9 mouse cellular contexts compared by ENCODE assay signal in genomic region chr16:23990161-23990970, GRCm38 (mm10). TPM values are rescaled to one million over a fixed set of nuclear protein-coding genes. Genes with fewer than 3 reads are reported as not detected.
DNase-seq lines count a peak whose midpoint lies in the region; ATAC-seq lines count a peak whose summit lies in the region.
"Had no signal": no experiment of that assay in that cellular context is flagged by ENCODE, and none has a peak within 500 bp of the region (broad histone marks: within the 10 kb centered on the region; RNA-seq: fewer than 3 reads in every experiment).

No protein-coding gene starts in this region.

- peaks cover 29% of the 10 kb centered on the region for H3K4me1 ChIP-seq in limb, embryonic 15.5 days

- no peaks in the 10 kb centered on the region for H3K27me3 ChIP-seq in limb, embryonic 15.5 days

- DNase-seq in cerebellum, adult 9-10 months: peak; percentile 57
- no peak for DNase-seq in cerebellum, postnatal 4 days (ENCODE audit: low spot score in 2 of 2)
- peak; percentile 13 for DNase-seq in thymus, postnatal 4 days
- no peak for DNase-seq in thymus, postnatal 36 days
- no peak for DNase-seq in testis, postnatal 14 days (ENCODE audit: low spot score)

- H3K36me3 ChIP-seq in limb, embryonic 15.5 days: no peaks in the 10 kb centered on the region

- H3K9me3 ChIP-seq in limb, embryonic 15.5 days: no peaks in the 10 kb centered on the region

- ATAC-seq in limb, embryonic 15.5 days (ENCODE audit: insufficient number of reproducible peaks, low FRiP score, low TSS enrichment, low read depth): no peak
- ATAC-seq in frontal cortex, adult (ENCODE audit: low TSS enrichment): no peak
- no peak for ATAC-seq in granulocyte monocyte progenitor cell, adult 5-6 weeks (replicated peaks; ENCODE audit: poor library complexity, severe bottlenecking)

- H3K27ac ChIP-seq in limb, embryonic 15.5 days: peak overlapping the region; percentile 100; the same call in 1 of the 2 replicates

- no peak overlapping the region for H3K9ac ChIP-seq in limb, embryonic 15.5 days

- H3K4me3 ChIP-seq in limb, embryonic 15.5 days: peak overlapping the region; percentile 78

- 43% methylated on average over 11 of the region's 11 CpGs for WGBS in limb, embryonic 15.5 days

- H3K4me2 ChIP-seq in limb, embryonic 15.5 days: peak overlapping the region; percentile 77

RNA-seq across cellular contexts. Expression of gene Bcl6, which starts 1.7 kb away (rescaled TPM):
- polyA plus RNA-seq in limb, embryonic 15.5 days (2015; fragmentation: Nextera tagmentation; extraction: Ambion mirVana): 3.6 and 4.2 TPM in 2 replicates
- total RNA-seq in granulocyte monocyte progenitor cell, adult 5-6 weeks (2014; fragmentation: Nextera tagmentation): 4.4 and 5.7 TPM in 2 replicates
- total RNA-seq in granulocyte monocyte progenitor cell, adult 5-6 weeks (2017): 1.5 and 2.1 TPM in 2 replicates

RNA-seq across cellular contexts. Expression of gene Gm37419, which starts 2.1 kb away (rescaled TPM):
- not detected in 2 replicates for polyA plus RNA-seq in limb, embryonic 15.5 days (2015; fragmentation: Nextera tagmentation; extraction: Ambion mirVana)
- not detected in 2 replicates for total RNA-seq in granulocyte monocyte progenitor cell, adult 5-6 weeks (2014; fragmentation: Nextera tagmentation)
- total RNA-seq in granulocyte monocyte progenitor cell, adult 5-6 weeks (2017): not detected in 2 replicates
- total RNA-seq: common myeloid progenitor, adult 5-6 weeks had no signal

RNA-seq across cellular contexts. Expression of gene Rtp2, which starts 58.2 kb away (rescaled TPM):
- not detected in 2 replicates for polyA plus RNA-seq in limb, embryonic 15.5 days (2015; fragmentation: Nextera tagmentation; extraction: Ambion mirVana)
- total RNA-seq in granulocyte monocyte progenitor cell, adult 5-6 weeks (2014; fragmentation: Nextera tagmentation): not detected in 2 replicates
- total RNA-seq in granulocyte monocyte progenitor cell, adult 5-6 weeks (2017): not detected in 2 replicates
- total RNA-seq: common myeloid progenitor, adult 5-6 weeks had no signal

Comparison
In these comparisons a context has a peak if more than half of its experiments do, and no peak if none do; other contexts are left out.
1. DNase-seq: peak in cerebellum, adult 9-10 months (single experiment) and thymus, postnatal 4 days (single experiment); none in cerebellum, postnatal 4 days (0 of 2), thymus, postnatal 36 days (0 of 2) and testis, postnatal 14 days (single experiment).